Mouse (Mus musculus) cerebellum, postnatal 4 days (tissue): ENCODE results near the gene Cbx5.

Source experiments
- DNase-seq, 2 experiments: peaks; one replicate each; pipeline ENCODE4 v3.0.0; 2022; ENCODE audit warnings: low spot score in 2 of 2, mixed read lengths in 1 of 2

Gene Cbx5

DNA sequence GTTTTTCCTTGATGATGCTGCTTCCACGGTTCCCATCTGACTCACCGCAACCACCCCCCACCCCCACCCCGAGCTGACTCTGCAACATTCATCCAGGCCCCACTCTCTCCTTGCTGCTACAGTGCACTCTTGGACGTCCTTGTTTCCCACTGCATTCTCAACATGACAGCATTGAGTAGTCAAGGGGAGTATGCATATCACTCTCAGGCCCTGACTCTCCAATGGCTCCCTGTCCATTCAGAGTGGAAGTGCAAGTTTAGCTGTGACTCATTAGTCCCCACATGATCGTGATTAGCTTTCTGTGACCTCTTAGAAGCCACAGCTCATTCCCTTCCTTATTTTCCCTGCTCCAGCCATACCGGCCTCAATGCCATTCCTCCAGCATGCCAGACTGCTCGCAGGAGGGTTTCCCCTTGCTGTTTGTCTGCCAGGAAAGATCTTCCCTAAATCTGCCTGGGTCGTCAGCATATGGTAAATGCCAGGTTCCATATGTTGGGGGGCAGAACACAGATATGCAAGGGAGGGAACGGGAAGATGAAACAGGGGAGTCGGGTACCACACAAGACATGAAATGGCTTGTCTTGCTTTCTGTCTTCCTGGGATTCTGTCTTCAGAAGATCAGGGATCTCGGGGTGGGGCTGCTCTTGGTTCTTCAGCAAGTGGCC lies 93.8 kb downstream of the Cbx5 start:
- DNase-seq = no peak

DNA sequence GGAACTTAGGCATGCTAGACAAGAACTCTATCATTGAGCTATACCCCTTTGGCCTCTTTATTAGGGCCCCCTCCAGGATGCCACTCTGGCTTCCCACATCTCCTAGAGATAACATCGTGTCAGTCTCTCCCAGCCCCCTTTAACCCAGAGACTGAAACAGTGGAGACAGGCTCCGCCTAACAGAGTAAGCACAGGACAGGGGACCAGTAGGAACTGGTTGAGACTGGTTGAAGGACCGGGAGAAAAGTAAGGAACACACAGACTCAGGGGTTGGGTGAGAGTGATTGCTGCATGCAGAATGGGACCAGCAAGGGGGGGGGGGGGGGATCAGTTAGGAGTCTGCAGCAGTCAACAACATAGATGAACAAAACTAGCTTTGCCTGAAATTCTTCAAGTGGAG lies 95.4 kb downstream of the Cbx5 start:
- DNase-seq = no peak
